Mouse (Mus musculus) midbrain, embryonic 14.5 days (tissue): ENCODE measurements at regions not wholly inside any gene's neighbourhood (a gene's known extent, or its start where the extent isn't known, plus 50 kb on each side); places are given as distances from the start of the nearest gene placed in this dataset.

Experiments used
- ATAC-seq: fragments of 200-750 bp; cut with Nextera tagmentation; 2 replicates; pipeline ENCODE4 v1.8.0; 2017; ENCODE audit warnings: moderate number of reproducible peaks, moderate library complexity; ENCODE audit not compliant: low FRiP score, low TSS enrichment
- DNase-seq: peaks from one replicate; pipeline ENCODE4 v3.0.0-alpha.2; 2015
- H3K27ac ChIP-seq: fragments of 300-500 bp; sonication (generic); replicated peaks from 2 replicates; pipeline ENCODE4 v1.5.1; 2014; ENCODE audit warnings: mild to moderate bottlenecking, low read depth, low read length, moderate library complexity
- H3K27me3 ChIP-seq: fragments of 300-500 bp; sonication (generic); 2 replicates; pipeline ENCODE4 v1.6.1; 2014; ENCODE audit warnings: low read length, control low read depth, mixed read lengths; ENCODE audit not compliant: control insufficient read depth, insufficient read depth
- H3K36me3 ChIP-seq: fragments of 300-500 bp; sonication (generic); 2 replicates; pipeline ENCODE4 v1.6.1; 2014; ENCODE audit warnings: low read length, control low read depth; ENCODE audit not compliant: control insufficient read depth, insufficient read depth
- H3K4me1 ChIP-seq: fragments of 300-500 bp; sonication (generic); 2 replicates; pipeline ENCODE4 v1.6.1; 2014; ENCODE audit warnings: mild to moderate bottlenecking, antibody characterized with exemption, low read length, control low read depth; ENCODE audit not compliant: control insufficient read depth, insufficient read depth
- H3K4me2 ChIP-seq: fragments of 300-500 bp; sonication (generic); 2 replicates; pipeline ENCODE4 v1.6.1; 2014; ENCODE audit warnings: mild to moderate bottlenecking, low read length, moderate library complexity
- H3K4me3 ChIP-seq: fragments of 300-500 bp; sonication (generic); replicated peaks from 2 replicates; pipeline ENCODE4 v1.5.1; 2014; ENCODE audit warnings: low read depth, low read length
- H3K9ac ChIP-seq: fragments of 300-500 bp; sonication (generic); replicated peaks from 2 replicates; pipeline ENCODE4 v1.6.1; 2014; ENCODE audit warnings: mild to moderate bottlenecking, low read length, moderate library complexity
- H3K9me3 ChIP-seq: fragments of 300-500 bp; sonication (generic); 2 replicates; pipeline ENCODE4 v1.6.1; 2016; ENCODE audit warnings: low read length, control low read depth, mixed read lengths; ENCODE audit not compliant: control insufficient read depth
- WGBS: fragments of 180-500 bp; shearing (Covaris S2); extraction: QIAGEN DNeasy Blood & Tissue Kit; methylation state at CpG from one replicate; pipeline ENCODE4 v1.1.7; 2014; 5-methylcytosine and 5-hydroxymethylcytosine counted together

DNA sequence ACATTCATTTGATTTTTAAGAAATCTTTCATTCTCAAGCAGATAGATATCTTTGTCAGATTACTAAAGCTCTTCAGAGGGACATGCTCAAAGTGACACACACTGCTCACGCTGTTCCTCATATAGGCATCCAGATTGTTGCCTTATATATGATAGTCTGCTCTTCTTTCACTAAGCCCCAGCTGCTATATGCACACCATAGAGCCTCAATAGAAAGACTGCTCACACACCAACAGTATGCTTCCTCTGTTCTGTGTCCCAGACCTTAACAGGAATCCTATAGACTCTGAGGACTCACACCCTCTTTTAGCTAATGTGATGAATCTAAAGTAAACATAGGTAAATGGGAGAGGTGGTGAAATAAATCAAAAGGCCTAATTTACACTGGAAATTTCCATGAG, 561.8 kb downstream of the Smarca1 start:
- no peak for ATAC-seq
- H3K9me3 ChIP-seq, result no peaks in the 10 kb centered on the region

DNA sequence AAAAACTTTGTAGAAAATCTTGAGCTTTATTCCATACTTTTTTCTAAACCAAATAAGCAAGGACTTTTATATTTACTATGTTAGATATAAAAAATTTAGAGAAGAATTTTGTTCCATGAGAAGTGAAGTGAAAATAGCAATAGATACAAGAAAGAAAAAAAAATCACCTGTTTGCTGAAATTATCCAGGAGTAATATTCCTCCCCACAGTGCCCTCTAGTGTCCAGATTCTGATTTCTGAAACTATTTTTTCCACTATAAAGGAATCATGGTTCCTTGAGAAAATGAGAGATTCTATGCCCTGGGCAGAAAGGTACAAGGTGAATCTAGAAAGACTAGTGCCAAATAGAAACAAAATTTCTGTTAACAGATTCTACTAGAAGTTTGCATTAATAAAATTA, 564.0 kb downstream of the Smarca1 start:
- DNase-seq (peak; percentile 77), ATAC-seq (no peak)
- H3K36me3 ChIP-seq, result no peaks in the 10 kb centered on the region
- no peaks in the 10 kb centered on the region for H3K9me3 ChIP-seq
- H3K27me3 ChIP-seq, result no peaks in the 10 kb centered on the region
- no peaks in the 10 kb centered on the region for H3K4me1 ChIP-seq
- no peak overlapping the region for H3K9ac ChIP-seq
- no peak overlapping the region for H3K4me2 ChIP-seq
- H3K4me3 ChIP-seq, result no peak overlapping the region
- H3K27ac ChIP-seq, result no peak overlapping the region

More for the DNA sequence above, 561.8 kb downstream of the Smarca1 start:
- Histone ChIP-seq H3K36me3 (no peaks in the 10 kb centered on the region), H3K9ac (no peak overlapping the region), H3K4me2 (no peak overlapping the region), H3K4me3 (no peak overlapping the region), H3K27ac (peak overlapping the region; percentile 37; the same call in 1 of the 2 replicates), H3K27me3 (no peaks in the 10 kb centered on the region), H3K4me1 (no peaks in the 10 kb centered on the region)
- DNase-seq, result no peak
- 64% methylated on average over 1 of the region's 1 CpGs for WGBS

- WGBS, result 36% methylated on average over 3 of the region's 3 CpGs
- H3K27me3 ChIP-seq, result no peaks in the 10 kb centered on the region
- H3K4me1 ChIP-seq, result no peaks in the 10 kb centered on the region
- DNase-seq (peak; percentile 31), ATAC-seq (no peak)
- H3K27ac ChIP-seq, result no peak overlapping the region
- no peaks in the 10 kb centered on the region for H3K36me3 ChIP-seq
- no peak overlapping the region for H3K4me3 ChIP-seq
- no peaks in the 10 kb centered on the region for H3K9me3 ChIP-seq
- no peak overlapping the region for H3K9ac ChIP-seq
- H3K4me2 ChIP-seq, result no peak overlapping the region
Measured at GRCm38 (mm10) chrX:47315810-47316209, 577.0 kb downstream of the Smarca1 start.

DNA sequence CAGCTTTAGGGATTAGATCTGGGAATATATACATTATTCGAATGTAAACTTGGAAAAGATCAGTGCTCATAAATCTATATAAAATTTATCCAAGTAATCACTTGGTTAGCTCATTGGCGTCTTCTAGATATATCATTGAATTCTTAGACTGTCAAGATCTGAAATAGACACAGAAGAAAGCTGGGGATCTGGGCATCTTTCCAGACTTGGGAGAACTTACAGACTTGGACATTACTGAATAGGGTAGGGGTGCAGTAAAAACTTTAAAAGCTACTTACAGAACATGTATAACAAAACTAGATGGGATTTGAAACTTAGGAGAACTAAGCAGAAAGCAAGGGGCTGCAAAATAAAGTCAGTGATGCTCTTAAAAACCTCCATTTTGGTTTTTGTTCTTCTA, 585.6 kb downstream of the Smarca1 start:
- Histone ChIP-seq H3K4me1 (no peaks in the 10 kb centered on the region), H3K27me3 (no peaks in the 10 kb centered on the region), H3K27ac (no peak overlapping the region), H3K9ac (no peak overlapping the region), H3K9me3 (no peaks in the 10 kb centered on the region), H3K4me3 (no peak overlapping the region), H3K4me2 (no peak overlapping the region), H3K36me3 (no peaks in the 10 kb centered on the region)
- 77% methylated on average over 2 of the region's 2 CpGs for WGBS
- no peak for DNase-seq
- ATAC-seq, result no peak

DNA sequence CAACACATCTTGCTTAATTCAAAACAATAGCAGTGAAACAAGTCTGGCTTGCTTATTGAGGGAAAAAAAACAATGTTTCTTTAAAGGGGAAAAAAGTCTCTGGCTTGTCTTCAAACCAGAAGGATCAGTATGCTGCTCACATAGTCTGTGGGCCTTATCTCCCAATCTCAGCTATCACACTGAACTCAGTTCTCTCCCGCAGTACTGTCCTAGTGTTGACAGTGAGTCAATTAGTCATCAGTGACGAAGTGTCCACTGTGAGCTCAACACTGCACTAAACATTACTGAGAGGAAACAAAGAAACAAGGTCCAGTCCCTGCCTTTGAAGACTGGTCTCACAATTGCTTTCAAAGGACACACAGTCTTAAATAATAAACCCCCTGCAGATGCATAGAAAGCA, 589.2 kb downstream of the Smarca1 start:
- DNase-seq (peak; percentile 11), ATAC-seq (no peak)
- H3K4me3 ChIP-seq, result no peak overlapping the region
- no peaks in the 10 kb centered on the region for H3K27me3 ChIP-seq
- no peak overlapping the region for H3K4me2 ChIP-seq
- WGBS, result 27% methylated on average over 2 of the region's 2 CpGs
- H3K36me3 ChIP-seq, result no peaks in the 10 kb centered on the region
- no peaks in the 10 kb centered on the region for H3K9me3 ChIP-seq
- H3K27ac ChIP-seq, result no peak overlapping the region
- no peak overlapping the region for H3K9ac ChIP-seq
- no peaks in the 10 kb centered on the region for H3K4me1 ChIP-seq

DNA sequence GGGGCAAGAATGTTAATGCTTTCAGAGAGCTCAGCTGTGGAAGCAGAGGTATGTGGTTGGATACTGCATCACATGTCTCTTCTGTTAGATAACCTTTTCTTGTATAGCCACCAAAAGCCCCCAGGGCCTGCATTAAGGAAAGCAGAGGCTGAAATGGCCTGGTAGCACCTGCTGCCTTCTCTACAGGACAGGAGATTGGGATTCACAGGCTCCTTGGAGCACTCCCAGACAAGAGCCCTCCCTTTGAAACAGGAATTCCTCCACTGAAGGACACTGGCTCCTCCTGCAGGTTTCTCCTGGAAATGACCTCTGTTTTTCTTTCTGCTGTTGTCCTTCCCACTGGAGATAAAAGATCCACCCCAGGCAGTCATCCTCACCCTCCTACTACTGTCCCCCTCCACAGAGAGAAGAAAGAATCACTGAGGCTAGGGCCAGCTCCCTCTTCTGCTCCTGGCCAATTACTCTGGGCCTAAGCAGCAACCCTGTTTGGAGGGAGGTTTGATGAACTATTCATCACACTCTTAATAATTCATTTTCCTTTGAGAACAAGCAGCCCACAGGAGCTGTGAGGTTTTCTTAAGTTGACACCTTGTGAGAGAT, 600.1 kb downstream of the Smarca1 start:
- DNase-seq, result peak; percentile 66
- H3K9me3 ChIP-seq, result no peaks in the 10 kb centered on the region
- no peak overlapping the region for H3K9ac ChIP-seq
- H3K27ac ChIP-seq, result no peak overlapping the region
- no peaks in the 10 kb centered on the region for H3K4me1 ChIP-seq
- H3K4me2 ChIP-seq, result no peak overlapping the region
- H3K4me3 ChIP-seq, result no peak overlapping the region
- H3K27me3 ChIP-seq, result no peaks in the 10 kb centered on the region
- no peaks in the 10 kb centered on the region for H3K36me3 ChIP-seq
- peak; percentile 68; the same call in 1 of the 2 replicates for ATAC-seq
